Mouse (Mus musculus) hindlimb bud, embryonic 11.5 days (tissue): Measurements from ENCODE around the gene Sh2b3.
A peak's percentile ranks its signal among the peaks of the same experiment; 100 is the strongest.
"Not testable (repeated sequence)": the region's sequence is repeated elsewhere in the genome, so short reads cannot be mapped to it uniquely, and the experiment has no call there.

Experiments used
- DNase-seq: peaks from one replicate; pipeline ENCODE4 v3.0.0-alpha.2; 2012; ENCODE audit warnings: low read depth, low spot score; ENCODE audit errors: extremely low spot score

Sh2b3 gene

DNA sequence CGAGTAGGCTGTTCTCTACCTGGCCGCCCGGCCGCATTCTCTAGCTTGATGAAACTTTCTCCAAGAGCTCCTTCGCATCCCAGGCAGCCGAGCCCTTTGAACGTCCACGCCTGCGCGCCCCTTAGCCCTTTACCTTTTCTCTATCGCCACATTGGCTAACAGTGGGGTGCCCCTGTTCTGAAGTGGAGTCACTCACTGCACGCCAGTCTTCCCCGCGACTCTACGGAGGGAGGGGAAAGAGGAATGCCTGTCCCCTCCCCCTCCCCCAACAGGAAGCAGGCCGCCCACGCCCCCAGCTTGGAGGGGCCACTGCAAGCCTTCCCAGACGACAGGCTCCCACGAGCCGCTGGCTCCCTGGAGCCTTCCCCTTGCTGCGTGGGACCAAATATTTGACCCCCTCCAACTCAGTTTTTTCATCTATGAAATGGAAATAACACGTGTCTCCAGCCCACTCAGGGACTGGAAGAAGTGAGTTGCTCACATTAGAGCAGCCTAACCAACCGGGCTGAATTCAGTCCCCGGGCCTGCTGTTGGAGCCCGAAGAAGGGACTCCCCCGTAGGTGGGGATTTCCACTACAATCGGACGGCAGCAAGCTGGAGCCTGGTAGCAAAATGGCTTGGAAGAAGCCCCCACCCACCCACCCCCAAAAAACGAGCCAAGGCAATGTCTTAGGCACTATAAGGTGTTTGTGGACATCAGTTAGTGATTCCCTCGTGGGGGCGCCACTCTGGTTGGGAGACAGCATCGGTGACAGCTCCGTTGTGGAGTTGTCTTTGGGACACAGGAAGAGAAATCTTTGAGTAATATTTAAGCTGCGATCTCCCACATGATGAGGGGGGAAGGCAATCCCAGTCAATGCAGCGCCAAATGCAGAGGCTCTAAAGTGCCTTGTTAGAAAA lies at the start of gene Sh2b3:
TSS of gene Sh2b3 (minus strand) at position 206 of the 900 bp plus-strand sequence.
- DNase-seq: no peak

DNA sequence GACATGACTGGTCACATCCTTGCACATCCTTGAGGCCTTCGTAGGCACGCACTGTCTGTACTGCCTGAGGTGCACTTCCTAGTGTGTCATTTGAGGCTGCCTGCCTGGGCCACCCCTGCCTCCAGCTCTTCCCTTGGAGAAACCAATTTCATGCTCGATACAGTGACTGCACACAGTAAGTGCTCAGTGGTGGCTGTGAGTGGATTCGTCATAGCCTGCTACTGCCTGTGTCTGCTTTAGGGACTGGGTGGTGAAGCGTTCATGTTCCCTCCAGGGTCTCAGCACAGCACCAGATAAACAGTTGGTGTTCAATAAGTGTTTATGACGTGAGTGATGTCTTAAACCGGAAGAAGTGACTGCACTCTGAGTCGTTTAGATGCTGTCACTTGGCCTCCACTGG lies 45.9 kb upstream of the Sh2b3 start:
- no peak for DNase-seq

DNA sequence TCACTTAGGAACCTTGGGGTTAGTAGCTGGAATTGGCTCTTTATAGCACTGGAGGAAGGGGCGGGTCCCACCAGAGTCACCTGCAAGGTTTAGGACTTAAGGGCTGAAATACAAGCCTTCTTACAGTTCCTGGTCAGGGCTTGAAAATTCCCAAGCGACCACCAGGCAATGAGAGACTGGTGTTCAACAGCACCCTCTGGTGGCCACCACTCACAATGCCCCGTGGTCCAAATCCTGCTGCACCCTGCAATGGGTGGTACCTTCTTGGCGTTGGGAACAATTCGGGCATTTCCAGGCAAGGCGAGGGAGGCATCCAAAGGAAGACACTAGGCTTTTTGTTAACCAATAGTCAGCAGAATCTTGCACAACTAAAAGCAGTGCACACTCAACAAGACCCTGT lies 41.8 kb upstream of the Sh2b3 start:
- DNase-seq: no peak

DNA sequence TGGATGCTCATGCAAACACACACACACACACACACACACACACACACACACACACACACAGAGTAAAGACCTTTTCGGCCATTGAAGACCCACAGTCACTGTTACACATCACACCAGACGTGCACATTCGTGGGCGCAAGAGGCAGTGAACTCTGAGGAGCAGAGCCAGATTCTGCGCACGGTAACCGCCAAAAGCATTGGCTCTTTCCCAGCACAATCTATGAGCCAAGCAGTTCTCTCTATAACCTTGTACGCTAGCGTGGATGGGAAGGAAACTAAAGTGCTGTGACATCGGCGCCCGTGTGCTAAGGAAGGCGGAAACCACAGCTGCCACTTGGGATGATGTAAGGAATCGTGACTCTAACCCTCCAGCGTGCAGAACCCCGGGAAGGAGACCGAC lies 41.3 kb upstream of the Sh2b3 start:
- DNase-seq: no peak

DNA sequence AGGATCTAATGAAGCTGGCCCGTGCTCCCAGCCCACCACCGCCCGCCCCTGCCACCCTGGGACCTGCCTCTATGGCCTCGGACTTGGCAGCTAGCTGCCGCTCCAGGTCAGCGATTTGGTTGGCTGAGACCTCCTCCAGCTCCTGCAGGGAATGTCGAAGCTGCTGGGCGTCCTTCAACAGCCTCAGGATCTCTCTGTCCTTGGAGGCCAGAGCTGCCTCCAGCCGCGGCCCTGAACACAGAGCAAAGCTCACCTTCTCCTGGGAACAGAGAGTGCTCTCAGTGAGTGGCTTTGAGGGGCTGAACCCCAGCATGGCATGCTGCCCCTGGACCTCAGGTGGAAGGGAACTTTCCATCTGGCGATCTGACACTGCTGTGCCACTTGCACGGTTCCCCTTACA lies 39.5 kb upstream of the Sh2b3 start:
- no peak for DNase-seq

- DNase-seq: no peak
These were observed 37.6 kb upstream of the Sh2b3 start for GRCm38 (mm10) chr5:121875041-121875440.

DNA sequence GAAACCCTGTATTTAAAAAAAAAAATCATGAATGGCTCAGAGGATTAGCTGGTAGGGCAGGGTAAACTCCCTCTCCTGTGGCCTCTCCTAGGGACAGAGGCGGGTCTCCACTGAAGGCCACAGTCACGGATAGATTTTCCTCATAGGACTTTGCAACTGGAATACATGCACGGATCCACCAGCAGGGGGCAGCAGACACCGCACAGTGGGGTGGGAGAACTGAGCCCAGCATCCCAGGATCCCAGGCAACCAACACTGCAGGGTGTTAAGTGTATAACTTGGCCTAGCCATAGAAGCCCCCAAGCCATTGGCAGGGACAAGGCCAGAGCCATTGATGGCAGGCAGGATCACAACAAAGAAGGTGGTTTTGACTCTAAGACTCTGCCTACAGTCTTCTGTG lies 34.7 kb upstream of the Sh2b3 start:
- peak; percentile 58 for DNase-seq

GRCm38 (mm10) chr5:121871515-121872030 lies 34.1 kb upstream of the Sh2b3 start:
- no peak for DNase-seq

DNA sequence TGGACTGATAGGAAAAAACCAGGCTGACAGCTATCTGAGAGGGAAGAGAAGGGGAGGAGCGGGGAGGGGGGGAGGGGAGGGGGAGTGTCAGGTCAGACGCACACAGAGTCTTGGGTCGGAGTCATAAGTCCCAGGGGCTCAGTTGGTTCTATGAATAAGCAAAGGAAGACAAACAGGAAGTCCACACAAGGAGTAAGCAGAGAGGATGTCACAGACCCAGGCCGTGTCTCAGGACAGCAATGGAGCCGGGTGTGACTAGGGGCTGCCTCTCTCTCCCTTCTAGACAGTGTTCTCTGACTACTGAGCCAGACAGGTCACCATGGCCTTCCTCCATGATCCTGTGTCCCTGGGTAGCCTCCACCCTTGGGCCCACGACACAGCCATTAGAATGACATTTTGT lies 33.4 kb upstream of the Sh2b3 start:
- no peak for DNase-seq

DNA sequence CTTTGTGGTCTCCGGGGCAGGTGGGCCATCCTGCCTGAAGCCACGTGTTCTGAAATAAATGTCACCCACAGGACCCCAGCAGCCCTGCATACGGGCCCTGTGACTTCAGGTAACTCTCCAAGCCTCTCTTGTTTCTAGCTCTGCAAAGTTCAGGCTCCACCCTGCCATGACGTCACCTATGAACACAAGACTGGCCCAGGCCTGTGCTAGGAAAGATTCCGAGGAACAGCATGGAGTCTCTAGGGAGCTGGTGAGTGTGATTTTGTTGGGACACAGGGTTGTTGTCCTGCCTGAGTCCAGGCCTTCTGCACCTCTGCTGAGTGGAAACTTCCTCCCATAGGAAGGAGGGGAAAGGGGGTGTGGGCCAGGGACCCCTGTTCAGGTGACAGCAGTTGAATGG lies 30.5 kb upstream of the Sh2b3 start:
- no peak for DNase-seq

DNA sequence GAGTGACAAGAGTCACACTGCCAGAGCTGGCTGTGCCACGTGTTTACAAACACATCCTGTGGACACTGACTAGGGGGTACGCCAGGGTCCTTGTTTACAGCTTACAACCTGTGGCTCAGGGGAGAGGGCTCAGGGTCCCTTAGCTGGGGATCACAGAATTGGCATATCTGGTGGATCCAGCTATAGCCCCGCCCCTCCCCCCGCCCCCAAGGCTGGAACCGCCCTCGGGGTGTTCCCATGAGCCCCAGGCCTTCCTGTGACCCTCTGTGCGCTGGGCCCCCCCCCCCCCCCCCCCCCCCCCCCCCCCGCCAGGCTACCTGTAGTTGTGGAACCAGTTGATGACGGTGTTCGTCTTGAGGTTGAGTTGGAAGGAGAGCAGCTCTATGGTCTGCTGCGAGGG lies 26.9 kb upstream of the Sh2b3 start:
- DNase-seq: no peak

- no peak for DNase-seq
These were observed 24.5 kb upstream of the Sh2b3 start for GRCm38 (mm10) chr5:121861964-121862363.

GRCm38 (mm10) chr5:121858427-121858826 lies 21.0 kb upstream of the Sh2b3 start:
- DNase-seq: no peak

GRCm38 (mm10) chr5:121856740-121857139 lies 19.3 kb upstream of the Sh2b3 start:
- no peak for DNase-seq

DNA sequence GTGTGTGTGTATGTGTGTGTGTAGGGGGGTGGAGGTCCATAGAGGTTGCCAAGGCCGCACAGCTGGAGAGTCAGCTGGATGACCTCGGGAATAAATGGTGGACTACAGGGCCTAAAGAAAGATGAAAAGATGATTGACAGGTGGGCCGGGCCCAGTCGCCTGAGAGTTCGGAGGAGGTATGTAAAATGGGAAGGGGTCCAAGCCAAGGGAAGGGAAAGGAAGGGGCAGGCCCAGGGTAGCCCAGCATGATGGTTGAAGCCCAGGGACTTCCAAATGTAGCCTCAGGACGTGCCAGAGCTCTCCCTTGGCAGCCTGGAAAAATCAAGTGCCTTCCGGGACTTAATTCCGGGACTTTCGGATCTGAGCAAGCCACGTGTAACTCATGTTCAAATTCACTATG lies 17.3 kb upstream of the Sh2b3 start:
- DNase-seq: no peak

- no peak for DNase-seq
These were observed 16.1 kb upstream of the Sh2b3 start for GRCm38 (mm10) chr5:121853368-121854051.

DNA sequence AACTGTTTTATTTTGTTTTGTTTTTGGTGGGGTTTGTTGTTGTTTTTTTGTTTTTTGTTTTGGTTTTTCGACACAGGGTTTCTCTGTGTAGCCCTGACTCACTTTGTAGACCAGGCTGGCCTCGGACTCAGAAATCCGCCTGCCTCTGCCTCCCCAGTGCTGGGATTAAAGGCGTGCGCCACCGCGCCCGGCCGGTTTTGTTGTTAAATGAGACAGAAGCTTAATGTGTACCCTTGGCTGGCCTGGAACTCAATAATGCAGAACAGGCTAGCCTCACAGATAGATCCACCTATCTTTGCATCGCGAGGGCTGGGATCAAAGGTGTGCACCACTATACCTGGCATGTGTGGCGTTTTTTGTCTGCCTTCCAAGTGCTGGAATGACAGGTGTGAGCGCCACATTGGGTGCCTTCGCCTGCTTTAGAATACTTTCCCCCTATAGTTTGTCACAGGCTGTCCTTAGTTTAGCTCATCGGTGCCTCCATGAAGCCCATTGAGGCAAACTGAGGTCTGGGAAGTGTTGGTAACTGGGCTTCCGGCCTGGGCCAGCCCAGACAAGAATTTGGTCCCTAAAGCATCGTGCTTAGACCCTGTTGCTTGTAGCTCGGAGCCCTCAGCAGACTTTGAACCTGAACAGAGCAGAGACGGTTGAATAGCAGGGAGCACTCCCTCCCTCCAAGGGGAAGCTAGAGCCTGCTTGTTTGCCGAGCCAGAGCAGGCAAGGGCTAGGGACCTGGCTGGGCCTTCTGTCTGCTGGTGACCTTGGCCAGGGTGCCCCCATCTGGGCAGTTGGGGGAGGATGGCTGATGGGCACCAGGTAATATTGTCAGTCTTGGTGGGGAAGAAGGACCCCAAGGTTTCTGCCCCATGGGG lies 12.3 kb upstream of the Sh2b3 start:
- no peak for DNase-seq

DNA sequence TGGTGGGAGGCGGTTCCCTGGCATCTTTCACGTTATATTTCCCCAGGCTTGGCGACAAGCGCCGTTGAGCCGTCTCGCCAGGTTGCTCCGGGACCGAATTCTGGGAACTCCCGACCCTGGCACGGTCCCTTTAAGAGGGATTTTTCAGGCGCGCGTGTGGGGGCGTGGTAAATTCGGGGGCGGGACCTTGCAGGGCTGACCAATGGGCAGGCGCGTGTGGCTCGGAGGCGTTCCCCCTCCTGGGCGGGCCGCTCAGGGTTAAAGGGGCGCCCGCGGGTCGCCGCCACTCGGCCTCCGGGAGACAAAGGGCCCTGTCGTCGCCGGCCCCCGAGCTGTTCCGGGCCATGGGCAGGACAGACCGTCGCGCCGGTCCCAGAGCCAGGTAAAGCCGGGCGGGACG lies 11.3 kb upstream of the Sh2b3 start, which contains the start of gene Pheta1:
TSS of gene Pheta1 (plus strand) at position 242 of the 400 bp plus-strand sequence.
- no peak for DNase-seq

DNA sequence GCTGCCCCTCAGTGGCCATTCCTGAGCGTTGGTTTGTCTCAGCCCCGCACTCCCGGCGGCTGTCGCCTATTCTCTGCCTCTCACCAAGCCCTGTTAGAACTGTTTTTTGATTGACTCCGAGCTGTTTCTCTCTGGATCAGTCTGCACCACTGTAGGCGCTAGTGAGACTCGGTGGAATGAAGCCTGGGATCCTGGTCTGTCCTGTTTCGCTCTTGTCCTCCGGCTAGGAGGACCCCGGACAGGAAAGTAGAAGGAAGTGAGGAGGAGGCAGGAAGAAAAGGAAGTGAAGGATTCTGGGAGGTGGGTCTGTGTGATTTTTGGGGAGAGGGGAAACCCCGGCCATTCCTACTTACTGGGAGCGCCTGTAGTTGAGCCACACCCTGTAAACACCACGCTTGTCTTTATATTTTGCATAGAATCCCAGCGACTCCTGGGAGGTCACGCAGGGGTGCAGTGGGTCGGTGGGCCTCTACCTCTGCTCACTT lies 10.6 kb upstream of the Sh2b3 start:
- no peak for DNase-seq

- DNase-seq: not testable (repeated sequence)
These were observed 9.8 kb upstream of the Sh2b3 start for GRCm38 (mm10) chr5:121847269-121847668.

DNA sequence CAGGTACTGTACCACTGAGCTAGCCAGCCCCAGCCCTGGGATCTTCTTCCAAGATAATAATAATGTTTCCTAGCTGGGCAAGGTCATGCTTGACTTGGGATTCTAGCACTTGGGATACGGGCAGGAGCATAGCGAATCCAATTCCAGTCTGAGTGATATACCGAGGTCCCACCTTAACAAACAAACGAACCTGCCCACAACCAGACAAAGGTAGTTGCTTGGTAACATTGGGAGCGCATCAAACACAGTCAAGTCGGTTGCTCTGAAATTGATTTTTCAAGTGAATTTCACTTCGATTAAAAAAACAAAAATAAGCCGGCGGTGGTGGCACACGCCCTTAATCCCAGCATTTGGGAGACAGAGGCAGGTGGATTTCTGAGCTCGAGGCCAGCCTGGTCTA lies 8.9 kb upstream of the Sh2b3 start:
- DNase-seq: no peak
